Mouse (Mus musculus) ovary, adult 18-20 months (tissue): Measurements from ENCODE around the gene H2-Aa.
A peak's percentile ranks its signal among the peaks of the same experiment; 100 is the strongest.

Experiments used
- DNase-seq: peaks from one replicate; pipeline ENCODE4 v3.0.0; 2022; ENCODE audit warnings: low spot score, mixed read lengths

H2-Aa gene

GRCm38 (mm10) chr17:34261502-34261901 lies 26.1 kb downstream of the H2-Aa start:
- DNase-seq, result peak; percentile 47

GRCm38 (mm10) chr17:34260551-34260950 lies 27.1 kb downstream of the H2-Aa start:
- no peak for DNase-seq

- DNase-seq, result no peak
These were observed 29.8 kb downstream of the H2-Aa start, which contains the start of gene H2-Ab1 for GRCm38 (mm10) chr17:34257594-34258375. H2-Ab1 (plus strand) TSS chr17:34257689.

DNA sequence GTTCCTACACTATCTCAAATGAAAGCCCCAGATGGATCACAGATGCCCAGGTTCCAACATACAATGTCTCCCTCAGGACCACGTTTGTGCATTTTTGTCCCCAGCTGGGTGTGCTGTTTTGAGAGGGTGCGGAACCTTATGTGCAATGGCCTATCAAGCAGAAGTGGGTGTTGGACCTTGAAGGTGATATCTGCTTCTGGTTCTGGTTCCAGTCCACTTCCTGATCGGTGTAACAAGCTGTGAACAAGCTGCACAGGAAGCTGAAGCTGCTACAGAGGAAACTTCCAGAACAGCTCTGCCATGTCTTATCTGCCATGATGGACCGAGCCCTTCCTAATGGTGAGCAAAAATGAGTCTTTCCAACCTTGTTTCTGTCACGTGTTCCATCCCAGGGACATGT lies 31.1 kb downstream of the H2-Aa start:
- no peak for DNase-seq

- no peak for DNase-seq
These were observed 36.0 kb downstream of the H2-Aa start for GRCm38 (mm10) chr17:34251666-34252065.

- no peak for DNase-seq
These were observed 37.7 kb downstream of the H2-Aa start for GRCm38 (mm10) chr17:34249878-34250277.

GRCm38 (mm10) chr17:34249361-34249760 lies 38.3 kb downstream of the H2-Aa start:
- no peak for DNase-seq

GRCm38 (mm10) chr17:34248764-34249163 lies 38.9 kb downstream of the H2-Aa start:
- DNase-seq, result no peak

DNA sequence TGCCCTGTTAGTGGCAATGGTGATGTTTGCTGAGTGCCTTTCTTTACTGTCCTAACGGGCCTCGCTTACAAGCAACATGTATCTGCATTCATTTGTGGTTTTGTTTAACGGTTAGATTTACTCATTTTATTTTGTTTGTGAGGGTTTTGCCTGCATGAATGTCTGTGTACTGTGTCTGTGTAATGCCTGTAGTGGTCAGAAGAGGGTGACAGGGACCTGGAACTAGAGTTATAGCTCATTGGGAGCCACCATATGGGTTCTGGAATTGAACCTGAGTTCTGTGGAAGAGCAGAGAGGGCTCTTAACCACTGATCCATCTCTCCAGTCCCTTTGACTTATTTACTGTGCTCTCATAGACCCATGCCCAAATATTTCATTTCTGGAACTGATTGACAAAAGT lies 40.6 kb downstream of the H2-Aa start:
- no peak for DNase-seq

GRCm38 (mm10) chr17:34244656-34245055 lies 43.0 kb downstream of the H2-Aa start:
- no peak for DNase-seq

GRCm38 (mm10) chr17:34240916-34241315 lies 46.7 kb downstream of the H2-Aa start:
- no peak for DNase-seq

GRCm38 (mm10) chr17:34240366-34240765 lies 47.3 kb downstream of the H2-Aa start:
- DNase-seq, result no peak

- no peak for DNase-seq
These were observed 48.0 kb downstream of the H2-Aa start for GRCm38 (mm10) chr17:34239601-34240041.

DNA sequence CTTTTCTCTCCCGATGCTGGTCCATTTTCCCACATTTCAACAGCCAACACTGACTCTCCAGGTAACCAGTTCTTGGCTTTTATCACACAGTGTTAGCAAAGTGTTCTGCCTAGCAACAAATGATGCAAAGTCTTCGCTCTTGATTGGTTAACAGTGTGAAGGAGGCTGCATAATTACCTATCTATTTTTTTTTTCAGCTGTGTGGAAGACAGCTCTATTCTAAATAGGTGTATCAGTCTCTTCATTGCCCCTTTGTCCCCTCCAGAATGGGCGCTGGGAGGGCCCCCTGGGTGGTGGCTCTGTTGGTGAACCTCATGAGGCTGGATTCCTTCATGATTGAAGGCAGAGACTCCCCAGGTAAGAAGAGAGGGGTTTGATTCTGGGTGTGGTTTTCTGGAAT lies 48.9 kb downstream of the H2-Aa start, which contains the start of gene H2-Ob:
Gene H2-Ob (plus strand): TSS at position 198 of the 400 bp plus-strand sequence.
- DNase-seq, result no peak

GRCm38 (mm10) chr17:34237741-34238140 lies 49.9 kb downstream of the H2-Aa start:
- no peak for DNase-seq

DNA sequence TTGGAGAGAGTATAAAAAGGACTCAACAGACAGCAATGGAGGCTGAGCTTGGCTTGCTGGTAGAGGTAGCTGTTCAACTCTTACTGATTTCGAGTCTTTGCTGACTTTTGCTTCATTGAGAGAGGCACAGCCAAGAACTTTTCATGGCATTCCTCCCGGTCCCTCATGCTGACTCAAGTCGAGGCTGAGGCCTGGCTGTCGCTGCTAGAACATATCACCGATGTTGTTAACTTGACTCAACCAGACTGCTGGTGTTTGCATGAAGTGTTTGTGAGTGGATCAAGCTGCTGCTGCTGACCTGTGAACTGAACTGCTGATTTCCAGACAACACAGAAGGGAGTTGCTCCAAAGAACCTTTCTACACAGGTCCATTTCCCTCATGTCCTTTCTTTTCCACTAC lies 50.9 kb downstream of the H2-Aa start:
- DNase-seq, result no peak

- peak; percentile 29 for DNase-seq
These were observed 52.7 kb downstream of the H2-Aa start for GRCm38 (mm10) chr17:34234926-34235325.
